Mouse (Mus musculus) ES-Bruce4 (cell line): ENCODE results near the gene Hnrnph1. TPM values are rescaled to one million over a fixed set of nuclear protein-coding genes. Genes with fewer than 3 reads are reported as not detected.
"Not testable (repeated sequence)": the region's sequence is repeated elsewhere in the genome, so short reads cannot be mapped to it uniquely, and the experiment has no call there.

Experiments
- H3K27ac ChIP-seq: 2 replicates; pipeline ENCODE4 v1.5.1; 2012; ENCODE audit warnings: low read length, inconsistent platforms; ENCODE audit not compliant: insufficient read depth
- H3K27me3 ChIP-seq: 2 replicates; pipeline ENCODE4 v1.6.1; 2012; ENCODE audit warnings: mild to moderate bottlenecking, low read length, inconsistent platforms; ENCODE audit not compliant: control insufficient read depth, poor library complexity, insufficient read depth, severe bottlenecking
- H3K36me3 ChIP-seq: 2 replicates; pipeline ENCODE4 v1.6.1; 2012; ENCODE audit warnings: inconsistent platforms, mild to moderate bottlenecking, low read length, moderate library complexity; ENCODE audit not compliant: control insufficient read depth, poor library complexity, insufficient read depth, severe bottlenecking
- H3K4me1 ChIP-seq: one replicate; pipeline ENCODE4 v1.8.1; 2011; ENCODE audit warnings: low read length; ENCODE audit not compliant: control insufficient read depth, insufficient read depth
- H3K4me3 ChIP-seq: 2 replicates; pipeline ENCODE4 v1.5.1; 2011; ENCODE audit warnings: low read depth, mild to moderate bottlenecking, low read length
- H3K9ac ChIP-seq: 2 replicates; pipeline ENCODE4 v1.6.1; 2012; ENCODE audit warnings: low read depth, mild to moderate bottlenecking, inconsistent platforms; ENCODE audit not compliant: poor library complexity, severe bottlenecking
- H3K9me3 ChIP-seq: replicated peaks from 2 replicates; pipeline ENCODE4 v1.6.1; 2012; ENCODE audit warnings: mild to moderate bottlenecking, low read length, inconsistent platforms; ENCODE audit not compliant: control insufficient read depth, poor library complexity, insufficient read depth, severe bottlenecking
- CTCF ChIP-seq: IDR thresholded peaks from one replicate; pipeline ENCODE4 v1.8.1; 2011; ENCODE audit warnings: low read depth, low read length
- EP300 ChIP-seq: IDR thresholded peaks from 2 replicates; pipeline ENCODE4 v1.6.1; 2011; ENCODE audit warnings: low read depth, low read length; ENCODE audit not compliant: insufficient read depth
- POLR2A ChIP-seq: IDR thresholded peaks from one replicate; pipeline ENCODE4 v1.8.1; 2011; ENCODE audit warnings: low read length; ENCODE audit not compliant: insufficient read depth
- polyA plus RNA-seq: library from polyadenylated mRNA; stranded (reverse); fragments of >200 nt; gene quantifications from 2 replicates; pipeline ENCODE4 v1.2.4, GENCODE M21; 2011; ENCODE audit warnings: low read depth; ENCODE audit not compliant: missing spikeins, insufficient read depth, insufficient read length

Hnrnph1 gene
- polyA plus RNA-seq, 1 experiment: 559 TPM

- Histone ChIP-seq H3K9me3 (no peaks in the 10 kb centered on the region), H3K27ac (peak overlapping the region; percentile 51; the same call in 1 of the 2 replicates), H3K4me3 (peak overlapping the region; percentile 89), H3K4me1 (no peaks in the 10 kb centered on the region), H3K27me3 (no peaks in the 10 kb centered on the region), H3K9ac (peak overlapping the region; percentile 96), H3K36me3 (no peaks in the 10 kb centered on the region)
- TF ChIP-seq POLR2A: peak; percentile 43
- no peak for TF ChIP-seq CTCF
- TF ChIP-seq EP300: 0 out of 2 replicates have a peak, but pooled peaks have one; percentile 14
Observed at GRCm38 (mm10) chr11:50358950-50359861, 17.6 kb upstream of the Hnrnph1 start.

DNA sequence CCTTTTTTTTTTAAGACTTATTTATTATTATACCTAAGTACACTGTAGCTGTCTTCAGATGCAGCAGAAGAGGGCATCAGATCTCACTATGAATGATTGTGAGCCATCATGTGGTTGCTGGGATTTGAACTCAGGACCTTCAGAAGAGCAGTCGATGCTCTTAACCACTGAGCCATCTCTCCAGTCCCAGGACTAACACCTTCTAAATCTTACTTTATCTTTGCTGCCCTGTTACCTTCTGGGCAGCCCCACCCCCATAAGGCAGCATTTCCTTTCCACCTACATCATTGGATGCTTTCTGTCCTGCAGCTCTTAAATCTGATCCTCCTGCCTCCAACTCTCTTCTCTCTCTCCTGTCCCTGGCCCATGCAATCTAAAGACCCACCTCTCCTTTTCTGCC lies 15.5 kb upstream of the Hnrnph1 start:
- not testable (repeated sequence) for H3K27me3 ChIP-seq, H3K9me3 ChIP-seq, H3K27ac ChIP-seq, H3K36me3 ChIP-seq, H3K4me1 ChIP-seq, H3K9ac ChIP-seq, H3K4me3 ChIP-seq

DNA sequence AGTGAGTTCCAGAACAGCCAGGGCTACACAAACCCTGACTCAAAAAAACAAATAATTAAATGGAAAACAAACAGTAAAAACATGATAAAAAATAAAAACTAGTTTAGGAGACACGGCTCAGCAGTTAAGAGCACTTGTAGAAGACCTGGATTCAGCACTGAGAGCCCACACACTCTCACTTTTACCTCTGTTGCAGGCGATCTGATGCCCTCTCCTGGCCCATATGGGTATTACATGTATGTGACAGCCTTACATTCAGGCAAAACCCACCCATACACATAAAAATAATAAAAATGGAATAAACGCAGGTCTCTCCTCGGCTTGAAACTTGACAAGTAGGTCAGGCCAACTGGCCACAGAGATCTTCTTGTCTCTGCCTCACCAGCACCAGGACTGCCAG lies 12.2 kb upstream of the Hnrnph1 start:
- Histone ChIP-seq H3K4me1 (no peaks in the 10 kb centered on the region), H3K4me3 (no peak overlapping the region), H3K27me3 (no peaks in the 10 kb centered on the region), H3K9ac (no peak overlapping the region), H3K36me3 (no peaks in the 10 kb centered on the region), H3K9me3 (no peaks in the 10 kb centered on the region), H3K27ac (no peak overlapping the region)
- TF ChIP-seq POLR2A (no peak), CTCF (peak; percentile 61), EP300 (no peak)

- H3K9me3 ChIP-seq: no peaks in the 10 kb centered on the region
- no peak overlapping the region for H3K4me3 ChIP-seq
- H3K27me3 ChIP-seq: no peaks in the 10 kb centered on the region
- H3K9ac ChIP-seq: no peak overlapping the region
- no peaks in the 10 kb centered on the region for H3K36me3 ChIP-seq
- TF ChIP-seq CTCF (no peak), POLR2A (no peak), EP300 (no peak)
- no peak overlapping the region for H3K27ac ChIP-seq
- H3K4me1 ChIP-seq: no peaks in the 10 kb centered on the region
Observed at GRCm38 (mm10) chr11:50365322-50365721, 11.5 kb upstream of the Hnrnph1 start.

- TF ChIP-seq CTCF (no peak), POLR2A (no peak), EP300 (no peak)
- no peaks in the 10 kb centered on the region for H3K27me3 ChIP-seq
- H3K27ac ChIP-seq: no peak overlapping the region
- H3K4me1 ChIP-seq: no peaks in the 10 kb centered on the region
- no peak overlapping the region for H3K4me3 ChIP-seq
- H3K9ac ChIP-seq: no peak overlapping the region
- no peaks in the 10 kb centered on the region for H3K9me3 ChIP-seq
- no peaks in the 10 kb centered on the region for H3K36me3 ChIP-seq
Observed at GRCm38 (mm10) chr11:50367531-50367930, 9.3 kb upstream of the Hnrnph1 start.

DNA sequence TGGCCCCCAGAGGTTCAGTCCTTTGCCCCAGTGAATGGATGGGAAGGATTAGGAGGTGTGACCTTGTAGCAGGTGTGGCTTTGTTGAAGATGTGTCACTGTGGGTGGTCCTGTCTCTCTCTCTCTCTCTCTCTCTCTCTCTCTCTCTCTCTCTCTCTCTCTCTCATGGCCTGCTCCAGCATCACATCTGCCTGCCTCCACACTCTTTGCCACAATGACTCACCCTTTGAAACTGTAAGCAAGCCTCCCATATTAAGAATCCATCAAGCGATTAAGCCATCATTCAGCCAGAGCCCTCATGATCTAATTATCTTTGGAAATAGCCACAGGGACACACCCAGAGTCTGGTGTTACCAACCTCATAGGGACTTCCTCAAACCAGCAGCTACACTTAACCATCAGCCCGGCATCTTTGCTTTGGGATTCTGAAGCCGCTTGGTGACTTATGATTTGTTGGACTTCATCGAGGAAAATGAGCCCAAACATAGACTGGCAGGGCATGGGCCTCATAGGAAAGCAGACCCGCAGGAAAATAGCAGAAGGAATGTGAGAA lies 7.4 kb upstream of the Hnrnph1 start:
- Histone ChIP-seq H3K4me1 (no peaks in the 10 kb centered on the region), H3K27ac (no peak overlapping the region), H3K9ac (no peak overlapping the region), H3K9me3 (no peaks in the 10 kb centered on the region), H3K36me3 (no peaks in the 10 kb centered on the region), H3K27me3 (no peaks in the 10 kb centered on the region), H3K4me3 (no peak overlapping the region)
- no peak for TF ChIP-seq POLR2A
- TF ChIP-seq EP300: no peak
- no peak for TF ChIP-seq CTCF
